Mouse (Mus musculus): ENCODE data around the gene Tmem50b.
"Not testable (repeated sequence)": the region's sequence is repeated elsewhere in the genome, so short reads cannot be mapped to it uniquely, and the experiment has no call there.

The Tmem50b gene

DNA sequence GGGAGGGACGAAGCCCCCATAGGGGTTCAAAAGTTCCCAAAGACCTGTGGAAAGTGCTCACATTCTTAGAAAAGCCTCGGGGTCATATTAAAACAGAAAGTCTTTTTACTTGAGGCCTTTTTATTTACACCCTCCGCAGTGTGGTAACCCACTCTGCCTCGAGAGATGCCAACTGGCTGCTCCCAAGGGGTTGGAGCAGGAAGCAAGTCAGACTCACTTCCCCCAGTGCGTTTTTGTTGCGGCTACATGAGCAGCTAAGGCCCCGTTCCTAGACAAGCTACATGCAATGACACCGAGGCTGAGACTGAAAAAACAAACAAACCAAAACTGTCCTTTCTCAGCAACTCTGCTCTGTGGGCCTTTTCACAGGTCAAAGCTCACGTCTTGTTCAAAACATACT is 59.1 kb downstream of the Tmem50b start:
- DNase-seq (ENCODE audit: low read depth): peak; percentile 60

- DNase-seq (ENCODE audit: low read depth): peak; percentile 60
Observed at GRCm38 (mm10) chr16:91538051-91538450, 59.5 kb downstream of the Tmem50b start.

GRCm38 (mm10) chr16:91537065-91537464 is 60.5 kb downstream of the Tmem50b start:
- no peak for DNase-seq (ENCODE audit: low read depth)

DNA sequence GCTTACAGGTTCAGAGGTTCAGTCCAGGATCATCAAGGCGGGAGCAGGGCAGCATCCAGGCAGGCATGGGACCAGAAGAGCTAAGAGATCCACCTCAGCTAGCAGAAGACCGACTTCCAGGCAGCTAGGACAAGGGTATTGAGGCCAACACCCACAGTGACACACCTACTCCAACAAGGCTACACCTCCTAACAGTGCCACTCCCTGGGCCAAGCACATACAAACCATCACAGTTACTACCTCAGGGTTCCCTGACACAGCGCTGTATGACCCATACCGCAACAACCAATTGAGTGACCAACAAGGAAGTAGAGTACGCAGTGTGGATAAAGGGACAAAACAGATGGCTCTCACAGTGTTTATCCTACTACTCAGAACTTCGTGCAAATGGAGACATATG is 61.2 kb downstream of the Tmem50b start:
- no peak for DNase-seq (ENCODE audit: low read depth)

DNA sequence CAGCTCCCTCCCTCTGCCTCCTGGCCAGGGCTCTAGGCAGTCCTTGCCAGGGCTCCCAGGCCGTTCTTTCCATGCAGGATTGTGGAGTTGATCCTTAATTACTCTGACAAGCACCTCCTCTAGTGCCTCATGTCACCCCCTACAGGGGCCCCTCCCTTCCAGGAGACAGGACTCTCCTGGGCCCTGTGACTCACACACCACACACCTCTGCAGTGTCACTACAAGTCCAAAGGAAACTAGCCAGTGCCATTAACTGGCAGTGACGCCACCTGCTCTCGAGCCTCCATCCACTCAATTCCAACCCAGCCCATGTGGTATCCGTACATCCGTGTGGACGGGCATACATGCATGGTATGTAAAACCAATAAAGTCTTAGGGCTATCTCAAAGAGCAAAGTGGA is 62.7 kb downstream of the Tmem50b start:
- DNase-seq (ENCODE audit: low read depth): no peak

DNA sequence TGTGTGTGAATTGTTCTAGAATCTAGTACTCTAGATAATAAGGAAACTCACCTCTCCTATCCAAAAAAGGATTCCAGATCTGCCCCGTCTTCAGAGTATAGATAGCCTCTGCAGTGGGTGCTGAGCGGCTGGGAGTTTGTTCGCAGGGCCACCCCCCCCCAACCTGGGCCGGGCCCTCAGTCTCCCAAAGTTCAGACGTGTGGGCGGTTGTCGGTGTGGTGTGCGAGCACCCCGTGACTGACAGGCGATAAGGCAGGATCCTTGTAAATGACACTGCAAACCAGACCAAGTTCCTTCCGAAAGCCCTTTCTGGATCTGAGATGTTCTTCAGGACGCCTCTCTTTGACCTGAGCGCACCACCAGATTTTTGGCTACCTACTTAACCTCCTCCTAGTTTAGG is 63.1 kb downstream of the Tmem50b start:
- peak; percentile 91 for DNase-seq (ENCODE audit: low read depth)

DNA sequence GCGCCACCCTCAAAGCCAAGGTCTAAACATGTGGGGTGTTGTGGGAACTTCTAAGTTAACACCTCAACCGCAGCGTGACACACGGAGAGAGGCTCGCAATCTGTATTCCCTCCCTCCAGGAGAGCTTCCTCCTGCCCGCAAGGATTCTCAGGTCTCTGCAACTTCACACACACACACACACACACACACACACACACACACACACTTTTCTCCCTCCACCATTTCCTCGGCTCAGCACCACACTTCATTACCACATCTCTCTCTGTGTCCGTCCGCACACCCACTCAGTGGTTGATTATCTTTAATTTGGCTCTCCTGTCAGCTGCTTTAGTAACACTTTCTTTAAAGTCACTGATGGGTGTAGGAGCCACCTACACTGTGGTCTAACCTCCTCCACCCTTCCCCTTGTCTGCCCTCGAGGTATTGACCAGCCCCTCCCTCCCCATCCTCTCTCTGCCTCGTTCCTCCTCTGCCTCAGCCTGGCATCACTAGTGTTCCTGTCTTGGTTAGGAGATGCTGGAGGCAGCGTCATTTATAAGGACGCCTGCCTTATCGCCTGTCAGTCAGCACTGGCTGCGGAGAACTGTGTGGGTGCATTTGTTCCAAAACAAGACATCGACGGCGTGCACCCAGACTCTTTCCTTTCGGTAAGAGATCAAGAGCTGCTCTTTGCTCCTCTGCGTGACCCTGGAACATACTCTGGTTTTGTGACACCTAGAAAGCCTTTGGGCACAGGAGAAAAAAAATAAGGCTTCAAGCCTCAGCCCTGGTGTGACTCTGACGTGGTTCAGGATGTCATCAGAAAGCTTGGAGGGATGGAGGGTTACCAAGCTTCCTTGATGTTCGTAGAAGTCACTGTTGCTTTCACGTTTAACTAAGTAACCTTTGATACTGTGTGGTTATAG is 64.3 kb downstream of the Tmem50b start:
- DNase-seq (ENCODE audit: low read depth): no peak

GRCm38 (mm10) chr16:91532429-91532828 is 65.2 kb downstream of the Tmem50b start:
- no peak for DNase-seq (ENCODE audit: low read depth)

DNA sequence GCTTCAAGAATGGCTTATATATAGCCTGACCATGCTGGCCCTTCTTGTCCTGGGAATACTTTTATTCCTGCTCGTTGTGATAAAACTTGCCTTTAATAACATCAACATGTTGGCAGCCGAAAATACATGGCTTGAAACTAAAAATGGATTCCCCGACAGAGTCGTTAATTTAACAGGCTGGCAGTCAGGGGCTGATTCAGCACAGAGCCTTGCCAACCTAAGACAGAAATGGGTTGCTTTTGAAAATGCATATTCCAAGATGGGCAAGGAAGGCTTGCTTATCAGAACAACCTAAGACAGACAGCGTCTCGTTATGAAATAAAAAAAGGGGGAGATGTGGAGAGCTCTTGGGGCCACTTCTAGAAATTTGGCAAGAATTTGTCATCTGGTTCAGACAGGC is 65.7 kb downstream of the Tmem50b start:
- no peak for DNase-seq (ENCODE audit: low read depth)

DNA sequence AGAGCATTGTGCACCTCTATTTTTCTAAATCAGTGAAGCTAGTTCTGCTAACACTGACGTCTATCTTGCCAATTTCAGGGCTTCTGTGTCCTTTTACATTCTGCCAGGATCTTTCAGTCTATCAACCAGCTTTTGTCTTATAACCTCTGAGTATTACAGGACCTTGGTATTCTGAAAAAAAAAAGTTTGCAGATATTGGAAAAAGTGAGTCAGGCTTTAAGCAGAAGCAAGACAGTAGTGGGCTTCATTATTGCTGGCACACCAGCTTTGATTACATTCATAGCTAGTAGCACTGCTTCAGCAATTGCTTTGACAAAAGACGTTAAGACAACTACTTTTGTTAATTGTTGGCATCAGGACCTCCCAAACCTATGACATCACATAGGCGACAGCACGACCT is 66.8 kb downstream of the Tmem50b start:
- DNase-seq (ENCODE audit: low read depth): not testable (repeated sequence)

GRCm38 (mm10) chr16:91528578-91528977 is 69.0 kb downstream of the Tmem50b start:
- no peak for DNase-seq (ENCODE audit: low read depth)

DNA sequence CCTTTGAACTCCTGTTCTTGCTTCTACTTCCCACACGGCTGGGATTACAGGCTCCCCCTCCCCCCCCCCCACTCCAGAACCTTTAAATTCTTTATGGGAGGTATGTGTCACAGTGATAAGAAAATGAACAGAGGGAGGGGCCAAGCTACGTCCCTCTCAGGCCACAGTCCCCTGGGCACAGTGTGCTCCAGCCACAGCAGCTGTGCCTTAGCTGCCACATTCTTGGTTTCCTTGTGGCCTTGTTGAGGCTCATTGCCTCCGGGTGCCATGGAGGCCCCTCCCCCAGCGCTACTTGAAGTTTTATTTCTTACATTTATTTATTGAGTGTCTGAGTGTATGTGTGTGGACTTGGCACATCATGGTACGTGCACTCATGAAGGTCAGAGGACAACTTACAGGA is 70.1 kb downstream of the Tmem50b start:
- DNase-seq (ENCODE audit: low read depth): peak; percentile 90

DNA sequence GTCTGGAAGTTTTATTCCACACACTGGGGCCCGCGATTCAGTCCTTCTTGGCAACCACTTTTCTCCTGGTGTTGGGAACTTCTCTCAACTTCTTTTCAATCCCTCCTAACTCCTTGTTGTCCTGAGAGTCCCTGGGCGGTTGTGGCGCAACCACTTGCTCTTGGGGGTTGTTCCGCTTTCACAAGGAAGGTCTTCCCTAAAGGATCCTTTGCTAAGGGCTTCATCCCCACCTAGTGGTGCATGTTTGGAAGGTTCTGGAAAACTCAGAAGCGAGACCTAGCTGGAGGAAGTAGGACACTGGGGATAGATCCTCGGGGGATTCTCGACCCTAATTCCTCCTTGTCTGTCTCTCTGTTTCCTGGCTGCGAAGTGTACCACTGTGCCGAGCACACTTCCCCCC is 70.5 kb downstream of the Tmem50b start:
- DNase-seq (ENCODE audit: low read depth): peak; percentile 73

- DNase-seq (ENCODE audit: low read depth): no peak
Observed at GRCm38 (mm10) chr16:91526274-91526673, 71.3 kb downstream of the Tmem50b start.

All from 416B (cell line).